Mouse (Mus musculus): ENCODE measurements around the gene Papss1. TPM values are rescaled to one million over a fixed set of nuclear protein-coding genes. Genes with fewer than 3 reads are reported as not detected.
"Not testable (repeated sequence)": the region's sequence is repeated elsewhere in the genome, so short reads cannot be mapped to it uniquely, and the experiment has no call there.

Papss1 gene
- polyA plus RNA-seq (2015; fragmentation: Nextera tagmentation; extraction: Ambion mirVana): 103 and 106 TPM in 2 replicates

DNA sequence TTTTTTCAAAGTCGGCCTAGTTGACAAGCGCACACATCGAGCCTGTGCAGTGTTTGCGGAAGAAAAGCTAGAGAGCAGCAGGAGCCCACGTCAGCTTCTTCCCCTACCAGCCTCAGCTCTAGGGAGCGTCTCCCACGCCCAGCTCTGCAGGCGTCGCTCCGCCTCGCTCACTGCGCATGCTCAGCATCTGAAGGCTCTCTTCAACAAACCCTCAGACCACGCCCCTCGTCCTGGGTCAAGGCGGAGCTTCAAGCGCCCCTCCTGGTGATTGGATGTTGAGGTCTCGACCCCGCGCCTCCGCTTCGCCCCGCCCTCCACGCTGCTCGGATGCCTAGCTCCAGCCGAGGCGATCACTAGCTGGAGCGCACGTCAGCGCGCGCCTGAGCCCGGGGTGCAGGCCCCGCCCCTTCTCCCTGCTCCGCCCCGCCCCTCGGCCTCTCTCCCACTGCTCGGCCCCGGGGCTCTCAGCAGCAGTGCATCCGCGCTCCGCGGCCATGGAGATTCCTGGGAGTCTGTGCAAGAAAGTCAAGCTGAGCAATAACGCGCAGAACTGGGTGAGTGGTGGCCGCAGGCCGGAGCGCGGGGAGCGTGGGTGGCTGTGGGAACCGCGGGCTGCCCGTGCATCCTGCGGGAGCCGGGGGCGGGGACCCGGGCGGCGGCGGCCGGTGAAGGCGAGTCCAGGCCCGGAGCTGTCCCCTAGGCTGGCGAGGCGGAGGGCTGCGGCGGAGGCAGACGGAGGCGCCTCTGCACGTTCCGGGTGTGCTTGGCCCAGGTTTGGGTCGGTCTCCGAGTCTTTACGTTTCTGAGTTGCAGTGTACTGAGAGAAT, at the start of gene Papss1:
Gene Papss1, plus strand, starts transcription at position 339 of the 827 bp plus-strand sequence.
- peaks cover 8% of the 10 kb centered on the region; the same call in 1 of the 2 replicates for H3K36me3 ChIP-seq (ENCODE audit: poor library complexity, severe bottlenecking)
- peak within 1 kb of the TSS; percentile 84 for H3K4me3 ChIP-seq
- no peaks in the 10 kb centered on the region for H3K27me3 ChIP-seq
- peak within 1 kb of the TSS; percentile 72 for H3K4me2 ChIP-seq
- WGBS: under 1% methylated on average over 68 of the region's 73 CpGs
- H3K9me3 ChIP-seq (replicated peaks): no peaks in the 10 kb centered on the region
- H3K9ac ChIP-seq: peak within 1 kb of the TSS; percentile 92
- peak; percentile 99 for ATAC-seq
- H3K27ac ChIP-seq: peak within 1 kb of the TSS; percentile 90
- H3K4me1 ChIP-seq: peaks cover 21% of the 10 kb centered on the region

DNA sequence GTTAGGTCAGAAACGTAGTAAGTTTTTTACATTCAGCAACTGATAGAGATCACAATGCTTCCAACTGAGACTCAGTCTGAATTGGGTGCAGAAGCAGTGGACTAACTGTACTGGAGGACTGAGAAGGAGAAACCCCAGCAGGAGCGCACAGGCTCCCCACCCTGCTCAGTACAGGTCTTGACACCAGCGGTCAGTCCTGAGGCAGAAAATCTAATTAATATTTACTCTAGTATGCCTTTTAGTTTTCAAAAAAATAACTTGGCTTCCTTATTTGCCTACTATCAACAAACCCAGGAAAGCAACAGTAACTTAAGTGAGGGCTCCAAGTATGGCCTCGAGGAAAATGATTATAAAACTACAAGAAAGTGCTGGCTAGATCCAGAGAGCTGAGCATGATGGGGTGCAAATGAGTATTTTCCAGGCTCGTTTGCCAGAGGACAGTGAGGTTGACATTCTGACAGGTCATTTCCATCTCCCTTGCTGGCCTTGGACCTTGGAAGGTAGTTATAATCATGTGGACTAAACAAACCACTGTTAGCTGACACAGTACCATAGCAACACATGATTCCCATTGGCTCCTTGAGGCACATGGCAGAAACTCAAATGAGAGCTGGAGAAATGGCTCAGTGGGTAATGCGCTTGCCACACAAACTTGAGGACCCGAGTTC, 48.1 kb upstream of the Papss1 start:
- 87% methylated on average over 7 of the region's 7 CpGs for WGBS
- H3K4me1 ChIP-seq: no peaks in the 10 kb centered on the region
- no peak for ATAC-seq

DNA sequence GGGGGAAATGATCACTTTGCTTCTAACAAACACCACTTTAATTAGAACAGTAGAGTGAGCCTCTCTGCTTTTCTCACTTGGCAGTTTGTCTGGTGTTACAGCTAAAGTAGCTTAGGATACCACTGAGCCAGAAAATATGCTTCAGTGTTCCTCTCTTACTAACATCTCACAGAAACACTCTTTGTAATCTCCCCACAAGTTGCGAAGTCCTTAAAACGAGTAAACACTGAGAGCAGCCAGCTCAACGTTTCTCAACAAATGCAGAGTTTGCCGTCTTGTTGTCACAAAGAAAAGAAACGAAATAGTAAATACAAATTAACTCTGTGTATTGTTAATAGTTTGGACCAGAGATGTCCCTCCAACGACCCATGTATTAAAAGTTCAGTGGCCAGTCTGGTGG, 46.8 kb upstream of the Papss1 start:
- 59% methylated on average over 6 of the region's 6 CpGs for WGBS
- no peaks in the 10 kb centered on the region for H3K9me3 ChIP-seq (replicated peaks)

More for the DNA sequence above, 48.1 kb upstream of the Papss1 start:
- no peak overlapping the region for H3K4me2 ChIP-seq
- H3K36me3 ChIP-seq (ENCODE audit: poor library complexity, severe bottlenecking): no peaks in the 10 kb centered on the region
- H3K27me3 ChIP-seq: no peaks in the 10 kb centered on the region
- no peak overlapping the region for H3K27ac ChIP-seq
- no peaks in the 10 kb centered on the region for H3K9me3 ChIP-seq (replicated peaks)
- no peak overlapping the region for H3K4me3 ChIP-seq
- no peak overlapping the region for H3K9ac ChIP-seq

DNA sequence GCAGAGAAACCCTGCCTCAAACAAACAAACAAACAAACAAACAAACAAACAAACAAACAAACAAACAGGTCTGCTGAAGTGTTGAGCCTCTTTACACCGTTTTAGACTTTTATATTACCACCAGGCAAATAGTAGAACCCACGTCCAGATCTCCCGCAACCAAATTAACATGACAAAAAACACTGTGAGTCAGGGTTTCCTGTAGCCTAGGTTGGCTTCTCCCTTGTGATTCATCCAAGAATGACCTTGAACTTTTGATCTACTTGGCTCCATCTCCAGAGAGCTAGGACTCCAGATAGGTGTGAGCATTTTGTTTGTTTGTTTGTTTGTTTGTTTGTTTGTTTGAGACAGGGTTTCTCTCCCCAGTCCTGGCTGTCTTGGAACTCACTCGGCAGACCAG, 43.4 kb upstream of the Papss1 start:
- H3K9ac ChIP-seq: no peak overlapping the region
- no peaks in the 10 kb centered on the region for H3K4me1 ChIP-seq
- no peak overlapping the region for H3K4me2 ChIP-seq
- H3K9me3 ChIP-seq (replicated peaks): no peaks in the 10 kb centered on the region
- H3K4me3 ChIP-seq: no peak overlapping the region
- H3K27me3 ChIP-seq: no peaks in the 10 kb centered on the region
- no peak overlapping the region for H3K27ac ChIP-seq
- ATAC-seq: no peak
- WGBS: 58% methylated on average over 4 of the region's 4 CpGs
- H3K36me3 ChIP-seq (ENCODE audit: poor library complexity, severe bottlenecking): no peaks in the 10 kb centered on the region

More for the DNA sequence above, 46.8 kb upstream of the Papss1 start:
- Histone ChIP-seq H3K27ac (no peak overlapping the region), H3K4me3 (no peak overlapping the region), H3K27me3 (no peaks in the 10 kb centered on the region), H3K4me1 (no peaks in the 10 kb centered on the region), H3K4me2 (no peak overlapping the region), H3K9ac (no peak overlapping the region), H3K36me3 (ENCODE audit: poor library complexity, severe bottlenecking) (no peaks in the 10 kb centered on the region)
- no peak for ATAC-seq

DNA sequence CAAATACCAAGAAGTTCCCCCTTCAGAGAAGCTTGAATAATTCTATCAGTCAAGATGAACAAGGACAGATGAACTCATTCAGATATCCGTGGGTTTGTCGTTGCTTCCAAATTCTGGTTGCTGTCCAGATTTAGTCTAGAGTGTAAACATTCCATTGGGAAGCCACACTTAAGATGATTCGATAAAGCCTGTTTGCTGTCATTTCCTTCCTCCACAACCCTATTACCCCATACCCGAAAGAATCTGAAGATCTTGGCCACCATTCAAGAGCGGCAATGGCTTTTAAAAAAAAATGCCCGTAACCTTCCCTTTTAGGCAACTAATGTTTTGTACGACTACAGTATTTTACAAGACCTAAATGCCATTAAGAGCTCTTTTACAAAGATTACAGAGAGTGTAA, 42.3 kb upstream of the Papss1 start:
- no peak overlapping the region for H3K9ac ChIP-seq
- no peaks in the 10 kb centered on the region for H3K27me3 ChIP-seq
- H3K4me1 ChIP-seq: no peaks in the 10 kb centered on the region
- no peak for ATAC-seq
- H3K9me3 ChIP-seq (replicated peaks): no peaks in the 10 kb centered on the region
- no peak overlapping the region for H3K4me3 ChIP-seq
- 88% methylated on average over 7 of the region's 7 CpGs for WGBS
- H3K36me3 ChIP-seq (ENCODE audit: poor library complexity, severe bottlenecking): no peaks in the 10 kb centered on the region
- no peak overlapping the region for H3K27ac ChIP-seq
- no peak overlapping the region for H3K4me2 ChIP-seq

DNA sequence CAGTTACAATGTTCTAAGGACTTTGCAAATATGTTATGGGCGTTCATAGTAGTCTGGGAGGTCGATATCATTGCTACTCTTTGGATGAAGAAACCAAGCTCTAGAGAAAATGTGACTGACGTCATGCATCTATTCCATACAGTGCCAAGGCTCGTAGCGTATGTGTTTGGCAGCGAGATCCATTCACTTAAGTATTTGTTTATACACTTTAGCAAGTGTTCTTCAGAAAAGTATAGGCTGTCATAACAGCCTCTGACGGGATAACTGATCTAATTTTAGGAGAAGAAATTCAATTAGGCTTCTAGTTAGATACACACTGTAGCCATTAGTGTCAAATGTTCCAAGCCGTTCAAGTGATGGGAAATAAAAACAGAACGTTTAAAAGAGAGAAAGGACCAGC, 40.8 kb upstream of the Papss1 start:
- no peak for ATAC-seq
- no peaks in the 10 kb centered on the region for H3K36me3 ChIP-seq (ENCODE audit: poor library complexity, severe bottlenecking)
- no peak overlapping the region for H3K4me2 ChIP-seq
- no peak overlapping the region for H3K9ac ChIP-seq
- no peaks in the 10 kb centered on the region for H3K27me3 ChIP-seq
- no peaks in the 10 kb centered on the region for H3K9me3 ChIP-seq (replicated peaks)
- no peak overlapping the region for H3K4me3 ChIP-seq
- H3K4me1 ChIP-seq: no peaks in the 10 kb centered on the region
- H3K27ac ChIP-seq: no peak overlapping the region
- WGBS: 76% methylated on average over 9 of the region's 9 CpGs

DNA sequence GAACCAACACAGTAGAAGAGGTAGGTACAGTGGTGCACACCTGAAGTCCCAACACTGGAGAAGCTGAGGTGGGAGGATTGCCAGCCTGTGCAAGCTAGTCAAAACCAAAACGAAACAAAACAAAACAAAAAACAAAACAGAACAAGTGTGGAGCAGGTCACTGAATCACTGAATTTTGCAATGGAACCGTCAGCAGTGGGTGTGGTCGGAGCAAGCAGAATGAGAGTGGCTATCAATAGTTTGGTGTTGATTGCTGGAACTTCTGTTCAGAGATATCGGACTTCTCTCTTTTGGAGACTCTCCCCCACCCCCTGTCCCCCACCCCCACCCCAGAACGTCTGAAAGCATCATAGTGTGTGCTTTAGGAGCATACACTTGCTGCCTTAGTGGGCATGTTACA, 40.4 kb upstream of the Papss1 start:
- Histone ChIP-seq H3K27ac (no peak overlapping the region), H3K4me1 (no peaks in the 10 kb centered on the region), H3K4me3 (no peak overlapping the region), H3K9me3 (replicated peaks) (no peaks in the 10 kb centered on the region), H3K27me3 (no peaks in the 10 kb centered on the region), H3K9ac (no peak overlapping the region), H3K36me3 (ENCODE audit: poor library complexity, severe bottlenecking) (no peaks in the 10 kb centered on the region), H3K4me2 (no peak overlapping the region)
- WGBS: 80% methylated on average over 5 of the region's 5 CpGs
- no peak for ATAC-seq

DNA sequence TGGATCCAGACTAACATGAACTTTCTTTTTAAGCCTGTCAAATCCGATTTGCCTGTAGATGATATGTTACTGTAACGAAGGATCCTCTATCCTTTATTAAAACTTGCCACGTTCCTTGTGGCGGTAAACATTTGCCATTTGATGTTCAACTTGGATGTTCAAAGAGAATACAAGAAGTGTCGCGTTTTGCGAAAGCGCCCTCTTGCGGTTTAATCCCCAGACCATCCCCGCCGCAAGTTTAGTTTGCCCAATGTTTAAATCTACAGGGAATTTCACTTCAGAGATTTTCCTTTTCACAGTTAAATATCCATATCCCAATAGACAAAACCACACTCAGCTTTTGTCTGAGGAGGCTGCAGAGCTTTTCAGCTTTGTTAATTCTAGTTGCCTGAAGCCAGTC, 39.8 kb upstream of the Papss1 start:
- Histone ChIP-seq H3K9ac (no peak overlapping the region), H3K4me2 (no peak overlapping the region), H3K27ac (no peak overlapping the region), H3K36me3 (ENCODE audit: poor library complexity, severe bottlenecking) (no peaks in the 10 kb centered on the region), H3K9me3 (replicated peaks) (no peaks in the 10 kb centered on the region), H3K27me3 (no peaks in the 10 kb centered on the region), H3K4me3 (no peak overlapping the region), H3K4me1 (no peaks in the 10 kb centered on the region)
- no peak for ATAC-seq
- 17% methylated on average over 11 of the region's 11 CpGs for WGBS

DNA sequence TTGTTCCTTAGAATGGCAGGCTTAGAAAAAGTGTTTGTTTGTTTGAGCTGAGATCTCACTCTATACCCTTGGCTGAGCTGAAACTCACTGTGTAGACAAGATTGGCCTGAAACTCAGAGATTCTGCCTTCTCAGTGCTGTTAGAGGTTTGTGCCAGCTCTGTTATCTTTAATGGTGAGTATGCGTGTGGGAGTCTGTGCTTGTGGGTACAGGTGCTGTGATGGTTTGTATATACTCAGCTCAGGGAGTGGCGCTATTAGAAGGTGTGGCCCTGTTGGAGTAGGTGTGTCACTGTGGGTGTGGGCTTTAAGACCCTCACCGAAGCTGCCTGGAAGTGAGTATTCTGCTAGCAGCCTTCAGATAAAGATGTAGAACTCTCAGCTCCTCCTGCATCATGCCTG, 39.3 kb upstream of the Papss1 start:
- H3K9ac ChIP-seq: no peak overlapping the region
- WGBS: 85% methylated on average over 3 of the region's 3 CpGs
- no peak overlapping the region for H3K4me2 ChIP-seq
- no peak for ATAC-seq
- no peaks in the 10 kb centered on the region for H3K36me3 ChIP-seq (ENCODE audit: poor library complexity, severe bottlenecking)
- H3K4me1 ChIP-seq: no peaks in the 10 kb centered on the region
- no peaks in the 10 kb centered on the region for H3K27me3 ChIP-seq
- H3K9me3 ChIP-seq (replicated peaks): no peaks in the 10 kb centered on the region
- no peak overlapping the region for H3K4me3 ChIP-seq
- no peak overlapping the region for H3K27ac ChIP-seq

DNA sequence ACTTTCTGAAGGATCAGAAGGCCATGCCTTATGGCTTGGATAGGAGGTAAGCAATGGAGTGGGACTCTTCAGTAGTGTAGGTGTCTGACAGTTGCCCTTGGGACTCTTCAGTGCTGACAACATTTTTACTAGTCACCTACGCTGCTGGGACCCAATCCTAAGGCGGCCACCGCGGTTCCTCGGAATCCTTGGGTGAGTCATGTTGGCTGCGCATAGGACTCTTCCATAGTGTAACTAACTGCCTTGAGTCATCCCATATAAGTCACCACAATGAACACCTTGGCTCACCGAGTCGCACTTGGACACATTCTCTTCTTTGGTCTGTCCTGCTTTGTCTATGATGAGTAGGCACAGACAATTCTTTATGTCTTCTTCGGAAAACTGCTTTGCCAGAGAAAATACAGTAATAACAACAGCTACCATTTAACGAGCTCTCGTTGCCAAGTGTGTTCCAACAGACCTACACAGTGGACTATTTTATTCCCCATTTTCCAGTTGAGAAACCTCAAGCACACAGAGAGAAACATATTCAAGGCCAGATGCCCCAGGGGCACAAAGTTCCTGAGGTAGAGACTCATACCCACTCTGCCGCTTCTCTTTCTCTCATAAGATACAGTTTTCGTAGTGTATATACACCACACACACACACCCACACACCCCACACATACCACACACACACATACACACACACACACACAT, 23.2 kb upstream of the Papss1 start:
- no peak overlapping the region for H3K9ac ChIP-seq
- H3K4me1 ChIP-seq: no peaks in the 10 kb centered on the region
- H3K4me3 ChIP-seq: no peak overlapping the region
- no peak overlapping the region for H3K27ac ChIP-seq
- H3K9me3 ChIP-seq (replicated peaks): no peaks in the 10 kb centered on the region
- no peaks in the 10 kb centered on the region for H3K27me3 ChIP-seq
- H3K4me2 ChIP-seq: no peak overlapping the region
- no peaks in the 10 kb centered on the region for H3K36me3 ChIP-seq (ENCODE audit: poor library complexity, severe bottlenecking)
- ATAC-seq: no peak
- WGBS: 75% methylated on average over 13 of the region's 13 CpGs

DNA sequence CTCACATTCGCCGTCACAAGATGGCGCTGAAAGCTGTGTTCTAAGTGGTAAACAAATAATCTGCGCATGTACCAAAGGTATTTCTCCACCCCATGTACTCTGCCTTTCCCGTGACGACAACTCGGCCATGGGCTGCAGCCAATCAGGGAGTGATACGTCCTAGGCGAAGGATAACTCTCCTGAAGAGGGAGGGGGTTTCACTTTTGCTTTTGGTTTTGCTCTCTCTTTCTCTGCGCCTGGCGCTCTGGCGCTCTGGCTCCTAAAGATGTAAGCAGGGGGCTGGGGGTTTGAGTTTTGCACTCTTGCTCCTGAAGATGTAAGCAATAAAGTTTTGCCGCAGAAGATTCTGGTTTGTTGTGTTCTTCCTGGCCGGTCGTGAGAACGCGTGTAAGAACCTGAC, 17.0 kb upstream of the Papss1 start:
- not testable (repeated sequence) for H3K4me2 ChIP-seq; H3K9me3 ChIP-seq (replicated peaks); H3K27ac ChIP-seq; H3K9ac ChIP-seq; H3K4me1 ChIP-seq; H3K27me3 ChIP-seq; H3K4me3 ChIP-seq; H3K36me3 ChIP-seq (ENCODE audit: poor library complexity, severe bottlenecking); ATAC-seq
- WGBS: 96% methylated on average over 17 of the region's 17 CpGs

DNA sequence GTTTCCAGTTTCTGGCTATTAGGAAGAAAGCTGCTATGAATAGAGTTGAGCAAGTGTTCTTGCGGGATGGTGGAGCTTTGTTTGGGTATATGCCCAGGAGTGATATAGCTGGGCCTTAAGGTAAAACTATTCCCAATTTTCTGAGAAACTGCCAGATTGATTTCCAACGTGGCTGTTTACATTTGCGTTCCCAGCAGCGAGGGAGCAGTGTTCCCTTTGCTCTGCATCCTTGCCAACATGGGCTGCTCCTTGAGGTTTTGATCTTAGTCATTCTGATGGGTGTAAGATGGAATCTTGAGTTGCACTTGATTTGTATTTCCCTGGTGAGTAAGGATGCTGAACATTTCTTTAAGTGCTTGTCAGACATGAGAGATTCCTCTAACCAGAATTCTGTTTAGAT, 14.5 kb upstream of the Papss1 start:
- no peaks in the 10 kb centered on the region for H3K36me3 ChIP-seq (ENCODE audit: poor library complexity, severe bottlenecking)
- no peaks in the 10 kb centered on the region for H3K4me1 ChIP-seq
- 82% methylated on average over 4 of the region's 4 CpGs for WGBS
- no peak overlapping the region for H3K4me3 ChIP-seq
- H3K27ac ChIP-seq: no peak overlapping the region
- peaks cover 3% of the 10 kb centered on the region; the same call in 1 of the 2 replicates for H3K27me3 ChIP-seq
- no peak overlapping the region for H3K4me2 ChIP-seq
- no peak for ATAC-seq
- H3K9me3 ChIP-seq (replicated peaks): no peaks in the 10 kb centered on the region
- no peak overlapping the region for H3K9ac ChIP-seq

All from forebrain, embryonic 13.5 days (tissue).